Mouse (Mus musculus): ENCODE measurements around the gene Itga9.

Itga9 gene

DNA sequence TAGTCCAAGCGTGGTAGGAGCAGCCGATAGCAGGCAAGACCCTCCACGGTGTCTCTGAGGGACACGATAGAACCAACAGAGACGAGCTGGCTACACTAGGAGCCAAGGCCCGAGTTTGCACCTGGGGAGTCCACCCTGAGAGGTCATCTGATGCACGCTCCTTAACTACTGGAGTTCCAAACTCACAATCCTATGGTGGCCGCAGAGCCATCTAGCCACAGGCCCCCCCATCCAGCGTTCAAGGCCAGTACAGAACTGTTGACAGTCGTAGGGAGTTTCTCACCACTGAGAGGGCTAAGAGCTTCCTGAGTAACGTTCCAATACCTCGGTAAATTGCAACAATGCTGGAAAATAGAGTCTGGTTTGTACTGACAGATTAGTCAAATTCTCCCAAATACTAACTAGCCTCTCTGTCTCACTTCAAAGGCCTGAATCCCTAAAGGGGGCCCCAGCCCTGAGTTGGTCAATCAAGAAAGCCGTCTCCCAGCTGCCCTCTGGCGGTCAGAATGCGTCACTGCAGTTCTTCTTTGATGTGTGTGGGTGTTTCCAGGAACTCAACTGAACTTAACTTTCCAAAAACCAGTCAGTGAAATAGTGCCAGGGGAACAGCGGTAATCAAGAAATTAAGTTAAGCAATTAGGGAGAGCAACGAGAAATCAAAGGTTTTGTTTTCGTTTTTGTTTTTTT lies 301.6 kb downstream of the Itga9 start:
- in situ Hi-C loops (cut with MboI; ENCODE audit: low pct_unique_long_range_greater_than_20kb in 1 of 2, low sequenced_read_pairs in 2 of 2, unreplicated experiment in 1 of 2), result loop anchor here in 1 of 2 experiments (10.0 kb wide), 1 partner anchor 303 kb away; the partner anchor contains the start of gene Itga9

DNA sequence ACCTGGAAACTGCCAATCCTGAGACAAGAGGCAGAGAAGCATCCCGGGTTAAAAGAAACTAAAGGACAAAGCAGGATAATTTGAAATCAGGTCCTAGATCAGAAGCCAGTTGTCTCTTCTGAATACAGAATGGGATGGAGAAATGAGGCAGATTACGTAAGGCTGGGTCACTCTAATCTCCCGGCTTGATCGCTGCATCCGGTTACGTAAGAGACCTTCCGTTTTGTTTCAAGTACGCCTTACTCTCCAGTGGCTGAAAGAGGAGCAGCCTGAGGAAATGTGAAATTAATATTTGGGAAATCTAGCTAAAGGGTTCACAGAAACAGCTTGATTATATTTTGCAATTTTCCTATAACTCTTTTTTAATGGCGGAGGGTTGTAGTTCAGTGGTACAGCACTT lies 306.6 kb downstream of the Itga9 start:
- in situ Hi-C loops (cut with MboI; ENCODE audit: low pct_unique_long_range_greater_than_20kb in 1 of 2, low sequenced_read_pairs in 2 of 2, unreplicated experiment in 1 of 2), result loop anchor here in 1 of 2 experiments (10.0 kb wide), 2 partner anchors 122 to 282 kb away; no protein-coding TSS in a partner anchor

- in situ Hi-C loops (cut with MboI; ENCODE audit: low pct_unique_long_range_greater_than_20kb in 1 of 2, low sequenced_read_pairs in 2 of 2, unreplicated experiment in 1 of 2), result loop anchor here in 1 of 2 experiments (10.0 kb wide), 2 partner anchors 121 to 281 kb away; no protein-coding TSS in a partner anchor
These were observed 307.1 kb downstream of the Itga9 start for GRCm38 (mm10) chr9:118913613-118914012.

- in situ Hi-C loops (cut with MboI; ENCODE audit: low pct_unique_long_range_greater_than_20kb in 1 of 2, low sequenced_read_pairs in 2 of 2, unreplicated experiment in 1 of 2), result loop anchor here in 1 of 2 experiments (10.0 kb wide), 2 partner anchors 120 to 280 kb away; no protein-coding TSS in a partner anchor
These were observed 308.1 kb downstream of the Itga9 start for GRCm38 (mm10) chr9:118914589-118914988.

DNA sequence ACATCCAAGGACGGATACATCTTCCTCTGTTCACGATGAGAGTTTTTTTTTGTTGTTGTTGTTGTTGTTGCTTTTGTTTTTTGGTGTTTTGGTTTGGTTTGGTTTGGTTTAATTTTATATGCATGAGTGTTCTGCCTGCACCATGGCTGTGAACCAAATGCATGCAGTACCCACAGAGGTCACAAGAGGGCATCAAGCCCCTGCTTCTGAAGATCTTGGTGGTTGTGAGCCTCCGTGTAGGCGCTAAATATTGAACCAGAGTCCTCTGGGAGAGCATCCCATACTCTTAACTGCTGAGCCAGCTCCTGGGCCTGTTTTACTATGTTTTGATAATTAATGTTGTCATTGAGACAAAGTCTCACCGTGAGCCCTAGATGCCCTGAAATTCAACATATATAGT lies 308.8 kb downstream of the Itga9 start:
- in situ Hi-C loops (cut with MboI; ENCODE audit: low pct_unique_long_range_greater_than_20kb in 1 of 2, low sequenced_read_pairs in 2 of 2, unreplicated experiment in 1 of 2), result loop anchor here (5.0 to 10.0 kb wide), 3 partner anchors 120 to 280 kb away; no protein-coding TSS in a partner anchor

GRCm38 (mm10) chr9:118919672-118920186 lies 313.2 kb downstream of the Itga9 start:
- in situ Hi-C loops (cut with MboI; ENCODE audit: low pct_unique_long_range_greater_than_20kb in 1 of 2, low sequenced_read_pairs in 2 of 2, unreplicated experiment in 1 of 2), result loop anchor here (5.0 to 10.0 kb wide), 3 partner anchors 115 to 275 kb away; no protein-coding TSS in a partner anchor

- in situ Hi-C loops (cut with MboI; ENCODE audit: low pct_unique_long_range_greater_than_20kb in 1 of 2, low sequenced_read_pairs in 2 of 2, unreplicated experiment in 1 of 2), result no loop called here
These were observed 314.5 kb downstream of the Itga9 start for GRCm38 (mm10) chr9:118920798-118921515.

DNA sequence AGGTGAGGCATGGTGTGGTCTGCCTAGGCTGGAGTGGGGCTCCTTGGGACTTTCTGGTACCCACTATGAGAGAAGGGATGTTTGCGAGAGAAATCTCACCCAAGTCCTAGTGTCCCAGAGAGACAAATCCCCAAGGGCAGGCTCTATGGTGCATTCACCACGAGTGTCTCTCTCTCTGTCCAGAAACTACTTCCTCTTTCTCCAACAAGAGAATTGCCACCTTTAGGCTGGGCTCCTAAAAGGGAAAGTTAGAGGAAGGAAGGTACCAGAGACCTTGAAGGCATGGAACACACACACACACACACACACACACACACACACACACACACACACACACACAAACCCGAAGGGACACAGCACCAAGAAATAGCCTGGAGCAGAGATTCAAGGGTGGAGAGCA lies 315.4 kb downstream of the Itga9 start:
- in situ Hi-C loops (cut with MboI; ENCODE audit: low pct_unique_long_range_greater_than_20kb in 1 of 2, low sequenced_read_pairs in 2 of 2, unreplicated experiment in 1 of 2), result no loop called here

DNA sequence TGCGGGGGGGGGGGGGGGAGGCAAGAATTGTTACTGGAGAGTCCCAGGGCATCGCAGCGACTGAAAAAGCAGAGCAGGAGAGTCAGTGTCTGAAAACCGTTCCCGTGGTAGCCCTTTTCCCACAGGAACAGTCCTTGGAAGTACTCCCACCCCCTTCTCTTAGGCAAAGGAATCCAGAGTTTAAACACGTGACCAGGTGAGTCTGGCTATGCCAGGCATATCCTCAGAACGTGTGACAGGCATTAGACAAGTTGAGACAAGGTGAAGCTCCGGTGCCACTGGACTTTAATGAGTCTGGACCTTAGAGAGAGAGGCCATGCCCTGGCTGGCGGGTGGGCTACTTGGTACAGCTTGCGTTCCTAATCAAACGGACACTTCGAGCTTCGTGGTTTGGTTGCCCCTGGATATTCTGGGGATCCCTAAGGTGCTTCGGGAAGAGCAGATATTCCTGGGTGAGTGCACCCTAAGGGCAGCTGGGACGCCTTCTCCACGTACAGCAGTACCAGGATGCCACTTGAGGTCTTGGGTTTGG lies 318.1 kb downstream of the Itga9 start:
- in situ Hi-C loops (cut with MboI; ENCODE audit: low pct_unique_long_range_greater_than_20kb in 1 of 2, low sequenced_read_pairs in 2 of 2, unreplicated experiment in 1 of 2), result no loop called here

GRCm38 (mm10) chr9:118925286-118926110 lies 319.0 kb downstream of the Itga9 start:
- in situ Hi-C loops (cut with MboI; ENCODE audit: low pct_unique_long_range_greater_than_20kb in 1 of 2, low sequenced_read_pairs in 2 of 2, unreplicated experiment in 1 of 2), result no loop called here

- in situ Hi-C loops (cut with MboI; ENCODE audit: low pct_unique_long_range_greater_than_20kb in 1 of 2, low sequenced_read_pairs in 2 of 2, unreplicated experiment in 1 of 2), result no loop called here
These were observed 319.7 kb downstream of the Itga9 start, which contains the start of gene Ctdspl for GRCm38 (mm10) chr9:118926111-118926650. Gene Ctdspl, plus strand, starts transcription at chr9:118926453.

DNA sequence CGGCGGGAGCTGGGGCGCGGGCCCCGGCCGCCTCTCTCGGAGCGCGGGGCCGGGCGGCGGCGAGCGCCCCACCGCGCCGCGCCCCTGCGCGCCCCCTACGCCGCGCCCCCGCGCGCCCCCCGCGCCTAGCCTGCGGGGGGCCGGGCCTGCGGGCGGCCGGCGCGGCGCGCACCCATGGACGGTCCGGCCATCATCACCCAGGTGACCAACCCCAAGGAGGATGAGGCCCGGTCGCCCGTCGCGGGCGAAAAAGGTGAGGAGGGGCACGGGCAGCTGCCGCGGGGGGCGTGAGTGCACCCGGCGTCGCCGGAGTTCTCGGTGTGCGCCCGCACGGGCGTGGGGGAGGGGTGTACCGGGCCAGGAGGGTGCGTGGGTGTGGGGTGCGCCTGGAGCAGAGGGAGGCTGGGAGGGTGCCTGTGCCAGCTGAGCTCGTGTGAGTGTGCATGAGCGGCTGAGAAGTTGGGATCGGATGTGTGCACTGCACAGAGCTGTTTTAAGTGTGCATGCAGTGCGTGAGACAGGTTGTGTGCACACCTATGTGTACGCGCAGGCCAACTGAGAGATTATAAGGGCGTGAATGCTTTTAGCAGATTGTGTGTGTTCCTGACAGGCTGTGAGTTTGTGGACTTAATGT lies 320.3 kb downstream of the Itga9 start:
- in situ Hi-C loops (cut with MboI; ENCODE audit: low pct_unique_long_range_greater_than_20kb in 1 of 2, low sequenced_read_pairs in 2 of 2, unreplicated experiment in 1 of 2), result no loop called here

GRCm38 (mm10) chr9:118927501-118927900 lies 321.0 kb downstream of the Itga9 start:
- in situ Hi-C loops (cut with MboI; ENCODE audit: low pct_unique_long_range_greater_than_20kb in 1 of 2, low sequenced_read_pairs in 2 of 2, unreplicated experiment in 1 of 2), result no loop called here

- in situ Hi-C loops (cut with MboI; ENCODE audit: low pct_unique_long_range_greater_than_20kb in 1 of 2, low sequenced_read_pairs in 2 of 2, unreplicated experiment in 1 of 2), result no loop called here
These were observed 321.5 kb downstream of the Itga9 start for GRCm38 (mm10) chr9:118928007-118928406.

- in situ Hi-C loops (cut with MboI; ENCODE audit: low pct_unique_long_range_greater_than_20kb in 1 of 2, low sequenced_read_pairs in 2 of 2, unreplicated experiment in 1 of 2), result no loop called here
These were observed 322.2 kb downstream of the Itga9 start for GRCm38 (mm10) chr9:118928656-118929055.

- in situ Hi-C loops (cut with MboI; ENCODE audit: low pct_unique_long_range_greater_than_20kb in 1 of 2, low sequenced_read_pairs in 2 of 2, unreplicated experiment in 1 of 2), result no loop called here
These were observed 324.1 kb downstream of the Itga9 start for GRCm38 (mm10) chr9:118930611-118931010.

GRCm38 (mm10) chr9:118933800-118934199 lies 327.3 kb downstream of the Itga9 start:
- in situ Hi-C loops (cut with MboI; ENCODE audit: low pct_unique_long_range_greater_than_20kb in 1 of 2, low sequenced_read_pairs in 2 of 2, unreplicated experiment in 1 of 2), result no loop called here
